Mouse (Mus musculus) embryonic facial prominence, embryonic 14.5 days (tissue): ENCODE data around the gene Sstr3. TPM values are rescaled to one million over a fixed set of nuclear protein-coding genes. Genes with fewer than 3 reads are reported as not detected.

ENCODE experiments used
- ATAC-seq: fragments of 200-750 bp; cut with Nextera tagmentation; 2 replicates; pipeline ENCODE4 v1.8.0; 2017; ENCODE audit warnings: low read depth, moderate number of reproducible peaks, moderate TSS enrichment
- DNase-seq: peaks from one replicate; pipeline ENCODE4 v3.0.0-alpha.2; 2015; ENCODE audit warnings: low spot score
- H3K27ac ChIP-seq: fragments of 300-500 bp; sonication (generic); replicated peaks from 2 replicates; pipeline ENCODE4 v1.5.1; 2014; ENCODE audit warnings: low read depth, mild to moderate bottlenecking, low read length, moderate library complexity
- H3K27me3 ChIP-seq: fragments of 300-500 bp; sonication (generic); replicated peaks from 2 replicates; pipeline ENCODE4 v1.6.1; 2014; ENCODE audit warnings: low read length; ENCODE audit not compliant: control insufficient read depth, insufficient read depth
- H3K36me3 ChIP-seq: fragments of 300-500 bp; sonication (generic); 2 replicates; pipeline ENCODE4 v1.6.1; 2014; ENCODE audit warnings: low read length, mixed read lengths; ENCODE audit not compliant: control insufficient read depth, insufficient read depth
- H3K4me1 ChIP-seq: fragments of 300-500 bp; sonication (generic); 2 replicates; pipeline ENCODE4 v1.6.1; 2014; ENCODE audit warnings: antibody characterized with exemption, low read length; ENCODE audit not compliant: control insufficient read depth, insufficient read depth
- H3K4me2 ChIP-seq: fragments of 300-500 bp; sonication (generic); 2 replicates; pipeline ENCODE4 v1.6.1; 2014; ENCODE audit warnings: low read depth, mild to moderate bottlenecking, low read length, moderate library complexity, mixed read lengths
- H3K4me3 ChIP-seq: fragments of 300-500 bp; sonication (generic); 2 replicates; pipeline ENCODE4 v1.5.1; 2014; ENCODE audit warnings: low read depth, mild to moderate bottlenecking, low read length
- H3K9ac ChIP-seq: fragments of 300-500 bp; sonication (generic); 2 replicates; pipeline ENCODE4 v1.6.1; 2014; ENCODE audit warnings: low read depth, mild to moderate bottlenecking, low read length, moderate library complexity, mixed read lengths
- H3K9me3 ChIP-seq: fragments of 300-500 bp; sonication (generic); 2 replicates; pipeline ENCODE4 v1.6.1; 2016; ENCODE audit warnings: low read length; ENCODE audit not compliant: control insufficient read depth
- WGBS: fragments of 180-500 bp; shearing (Covaris S2); extraction: QIAGEN DNeasy Blood & Tissue Kit; methylation state at CpG from one replicate; pipeline ENCODE4 v1.1.7; 2014; 5-methylcytosine and 5-hydroxymethylcytosine counted together
- polyA plus RNA-seq: library from polyadenylated mRNA; unstranded; fragments of >200 nt; fragmentation: Nextera tagmentation; extraction: Ambion mirVana; gene quantifications from 2 replicates; pipeline ENCODE4 v1.2.1, GENCODE M21; 2014

Gene Sstr3
- polyA plus RNA-seq, 1 experiment from 2014 or later: 0.14 TPM

GRCm38 (mm10) chr15:78541606-78542005 is 2.9 kb downstream of the Sstr3 start:
- ATAC-seq (no peak), DNase-seq (no peak)
- no peaks in the 10 kb centered on the region for H3K4me1 ChIP-seq
- no peaks in the 10 kb centered on the region for H3K36me3 ChIP-seq
- no peak overlapping the region for H3K27ac ChIP-seq
- H3K4me3 ChIP-seq: no peak overlapping the region
- 0 out of 2 replicates have a peak, but pooled peaks cover 5% of the 10 kb centered on the region for H3K27me3 ChIP-seq
- 51% methylated on average over 3 of the region's 3 CpGs for WGBS
- no peaks in the 10 kb centered on the region for H3K9me3 ChIP-seq
- H3K4me2 ChIP-seq: no peak overlapping the region
- 0 out of 2 replicates have a peak overlapping the region, but pooled peaks have one; percentile 5 for H3K9ac ChIP-seq

GRCm38 (mm10) chr15:78541036-78541435 is 3.4 kb downstream of the Sstr3 start:
- ATAC-seq (no peak), DNase-seq (no peak)
- 80% methylated on average over 3 of the region's 3 CpGs for WGBS
- Histone ChIP-seq H3K36me3 (no peaks in the 10 kb centered on the region), H3K9me3 (no peaks in the 10 kb centered on the region), H3K27me3 (0 out of 2 replicates have a peak, but pooled peaks cover 5% of the 10 kb centered on the region), H3K4me3 (no peak overlapping the region), H3K4me2 (no peak overlapping the region), H3K9ac (no peak overlapping the region), H3K27ac (no peak overlapping the region), H3K4me1 (no peaks in the 10 kb centered on the region)

GRCm38 (mm10) chr15:78535723-78536421 is 8.6 kb downstream of the Sstr3 start:
- no peaks in the 10 kb centered on the region for H3K36me3 ChIP-seq
- WGBS: 46% methylated on average over 10 of the region's 10 CpGs
- H3K9ac ChIP-seq: 0 out of 2 replicates have a peak overlapping the region, but pooled peaks have one; percentile 37
- H3K4me2 ChIP-seq: no peak overlapping the region
- H3K27ac ChIP-seq: no peak overlapping the region
- H3K4me1 ChIP-seq: peaks cover 7% of the 10 kb centered on the region; the same call in 1 of the 2 replicates
- no peak for DNase-seq
- no peaks in the 10 kb centered on the region for H3K9me3 ChIP-seq
- H3K27me3 ChIP-seq: no peaks in the 10 kb centered on the region
- no peak for ATAC-seq
- no peak overlapping the region for H3K4me3 ChIP-seq

GRCm38 (mm10) chr15:78533346-78533835 is 11.1 kb downstream of the Sstr3 start:
- Histone ChIP-seq H3K27ac (no peak overlapping the region), H3K9ac (no peak overlapping the region), H3K9me3 (no peaks in the 10 kb centered on the region), H3K4me3 (no peak overlapping the region), H3K4me2 (no peak overlapping the region), H3K4me1 (peaks cover 16% of the 10 kb centered on the region), H3K27me3 (no peaks in the 10 kb centered on the region), H3K36me3 (no peaks in the 10 kb centered on the region)
- no peak for ATAC-seq
- DNase-seq: no peak
- WGBS: 82% methylated on average over 10 of the region's 10 CpGs

GRCm38 (mm10) chr15:78532566-78533345 is 11.7 kb downstream of the Sstr3 start:
- no peak for DNase-seq
- no peak for ATAC-seq
- Histone ChIP-seq H3K4me1 (peaks cover 20% of the 10 kb centered on the region), H3K4me2 (no peak overlapping the region), H3K27me3 (no peaks in the 10 kb centered on the region), H3K27ac (no peak overlapping the region), H3K9ac (peak overlapping the region; percentile 45; the same call in 1 of the 2 replicates), H3K9me3 (no peaks in the 10 kb centered on the region), H3K36me3 (no peaks in the 10 kb centered on the region), H3K4me3 (no peak overlapping the region)
- 69% methylated on average over 10 of the region's 10 CpGs for WGBS

- Histone ChIP-seq H3K9ac (peak overlapping the region; percentile 53), H3K27ac (peak overlapping the region; percentile 76), H3K27me3 (no peaks in the 10 kb centered on the region), H3K4me1 (peaks cover 20% of the 10 kb centered on the region), H3K9me3 (no peaks in the 10 kb centered on the region), H3K4me3 (peak overlapping the region; percentile 20), H3K36me3 (no peaks in the 10 kb centered on the region), H3K4me2 (peak overlapping the region; percentile 47)
- ATAC-seq: peak; percentile 93
- peak; percentile 99 for DNase-seq
- WGBS: under 1% methylated on average over 25 of the region's 25 CpGs
These were observed 12.5 kb downstream of the Sstr3 start for GRCm38 (mm10) chr15:78531901-78532469.

GRCm38 (mm10) chr15:78531451-78531720 is 13.1 kb downstream of the Sstr3 start:
- WGBS: 64% methylated on average over 4 of the region's 4 CpGs
- Histone ChIP-seq H3K27me3 (no peaks in the 10 kb centered on the region), H3K9ac (peak overlapping the region; percentile 53), H3K4me2 (peak overlapping the region; percentile 47), H3K36me3 (0 out of 2 replicates have a peak, but pooled peaks cover 3% of the 10 kb centered on the region), H3K27ac (peak overlapping the region; percentile 76), H3K4me3 (no peak overlapping the region), H3K4me1 (peaks cover 20% of the 10 kb centered on the region), H3K9me3 (no peaks in the 10 kb centered on the region)
- no peak for DNase-seq
- ATAC-seq: no peak

- ATAC-seq (no peak), DNase-seq (no peak)
- Histone ChIP-seq H3K4me2 (peak within 1 kb of the TSS; percentile 47), H3K9ac (peak within 1 kb of the TSS; percentile 53), H3K27me3 (no peaks in the 10 kb centered on the region), H3K27ac (peak within 1 kb of the TSS; percentile 76), H3K36me3 (0 out of 2 replicates have a peak, but pooled peaks cover 6% of the 10 kb centered on the region), H3K9me3 (no peaks in the 10 kb centered on the region), H3K4me1 (peaks cover 20% of the 10 kb centered on the region), H3K4me3 (peak within 1 kb of the TSS; percentile 20)
- 75% methylated on average over 17 of the region's 17 CpGs for WGBS
These were observed 13.6 kb downstream of the Sstr3 start, which contains the start of gene C1qtnf6 for GRCm38 (mm10) chr15:78530671-78531450. TSS of gene C1qtnf6 (minus strand) at chr15:78531416.
